Comparison of ENCODE assay signal across 8 mouse cellular contexts in genomic region chr11:22782705-22783124, GRCm38 (mm10).
DNase-seq lines count a peak whose midpoint lies in the region; ATAC-seq and TF ChIP-seq lines count a peak whose summit lies in the region.

No protein-coding gene starts in this region.

- peak; percentile 36; the same call in 1 of the 2 replicates for ATAC-seq in limb, embryonic 13.5 days (ENCODE audit: low FRiP score, low read depth)
- ATAC-seq in hindbrain, embryonic 14.5 days (ENCODE audit: low FRiP score): no peak

- in situ Hi-C loops in ES-E14 (cut with MboI; ENCODE audit: low sequenced_read_pairs in 2 of 2, unreplicated experiment in 2 of 2): no loop called here

- peak overlapping the region; percentile 9; the same call in 1 of the 2 replicates for H3K4me2 ChIP-seq in limb, embryonic 13.5 days (replicated peaks)
- no peak overlapping the region for H3K4me2 ChIP-seq in hindbrain, embryonic 14.5 days (replicated peaks)

- 67% methylated on average over 13 of the region's 13 CpGs for whole genome bisulfite sequencing in limb, embryonic 13.5 days
- WGBS in cerebellum, adult 2 months: 64% methylated on average over 13 of the region's 13 CpGs
- 71% methylated on average over 13 of the region's 13 CpGs for WGBS in hindbrain, embryonic 14.5 days

- no peaks in the 10 kb centered on the region for H3K27me3 ChIP-seq in limb, embryonic 13.5 days
- H3K27me3 ChIP-seq in cerebellum, adult 2 months (ENCODE audit: control insufficient read depth, insufficient read depth, low read length): no peaks in the 10 kb centered on the region; the same call in 1 of the 2 replicates
- no peaks in the 10 kb centered on the region for H3K27me3 ChIP-seq in hindbrain, embryonic 14.5 days (ENCODE audit: control insufficient read depth, insufficient read depth, low read length)

- H3K9ac ChIP-seq in ES-E14 (ENCODE audit: insufficient read depth, low read depth, low read length, poor library complexity, severe bottlenecking): peak overlapping the region; percentile 53
- no peak overlapping the region for H3K9ac ChIP-seq in limb, embryonic 13.5 days
- no peak overlapping the region for H3K9ac ChIP-seq in hindbrain, embryonic 14.5 days

- H3K27ac ChIP-seq in ES-E14 (ENCODE audit: insufficient read depth, low read depth, low read length, poor library complexity, severe bottlenecking): no peak overlapping the region
- no peak overlapping the region for H3K27ac ChIP-seq in limb, embryonic 13.5 days
- no peak overlapping the region for H3K27ac ChIP-seq in cerebellum, adult 2 months (ENCODE audit: insufficient read depth, low read length)
- H3K27ac ChIP-seq in hindbrain, embryonic 14.5 days: no peak overlapping the region

- peak; percentile 11 for DNase-seq in embryo, embryonic 11 days
- DNase-seq in embryo, embryonic 10.5 days (ENCODE audit: low spot score): no peak
- no peak for DNase-seq in ES-E14 (ENCODE audit: low read depth, low spot score)
- peak; percentile 42 to 66 for DNase-seq in spleen, postnatal 14 days (ENCODE audit: low spot score in 2 of 2)
- no peak for DNase-seq in frontal cortex, adult 2 months (ENCODE audit: extremely low spot score in 1 of 2, low spot score in 1 of 2)
- DNase-seq in cerebellum, adult 2 months: no peak
- no peak for DNase-seq in hindbrain, embryonic 14.5 days (ENCODE audit: low spot score)

- TF ChIP-seq CTCF in cerebellum, adult 2 months (IDR thresholded peaks at IDR 0.05; ENCODE audit: borderline replicate concordance, insufficient read depth, low read depth, low read length): no peak

- H3K4me3 ChIP-seq in ES-E14 (ENCODE audit: insufficient read depth in 1 of 2, low read depth in 1 of 2, low read length in 2 of 2, poor library complexity in 1 of 2, severe bottlenecking in 1 of 2): peak overlapping the region; percentile 25 to 51; a peak in 3 of 4 replicates
- H3K4me3 ChIP-seq in limb, embryonic 13.5 days: no peak overlapping the region
- no peak overlapping the region for H3K4me3 ChIP-seq in cerebellum, adult 2 months (replicated peaks; ENCODE audit: insufficient read depth, low read depth, low read length)
- H3K4me3 ChIP-seq in hindbrain, embryonic 14.5 days (replicated peaks; ENCODE audit: low read length): no peak overlapping the region

- no peaks in the 10 kb centered on the region for H3K9me3 ChIP-seq in ES-E14 (ENCODE audit: control insufficient read depth, insufficient read depth, low read depth, low read length)
- no peaks in the 10 kb centered on the region for H3K9me3 ChIP-seq in limb, embryonic 13.5 days
- no peaks in the 10 kb centered on the region for H3K9me3 ChIP-seq in hindbrain, embryonic 14.5 days (ENCODE audit: control insufficient read depth, low read length)

- no peak for TF ChIP-seq POLR2A in cerebellum, adult 2 months (IDR thresholded peaks at IDR 0.05; ENCODE audit: borderline replicate concordance, insufficient read depth, low read length)

- H3K4me1 ChIP-seq in ES-E14 (ENCODE audit: control insufficient read depth in 2 of 2, insufficient read depth in 2 of 2, low read length in 2 of 2, poor library complexity in 1 of 2): peaks cover 1 to 8% of the 10 kb centered on the region in 2 experiments; a peak in 1 of 4 replicates
- peaks cover 4% of the 10 kb centered on the region; the same call in 1 of the 2 replicates for H3K4me1 ChIP-seq in limb, embryonic 13.5 days
- H3K4me1 ChIP-seq in cerebellum, adult 2 months (ENCODE audit: control insufficient read depth, insufficient read depth, low read length): no peaks in the 10 kb centered on the region
- H3K4me1 ChIP-seq in hindbrain, embryonic 14.5 days (replicated peaks; ENCODE audit: control insufficient read depth, insufficient read depth, low read length): no peaks in the 10 kb centered on the region

- H3K36me3 ChIP-seq in ES-E14 (ENCODE audit: control insufficient read depth, insufficient read depth, low read length, poor library complexity, severe bottlenecking): 0 out of 2 replicates have a peak, but pooled peaks cover 2% of the 10 kb centered on the region
- H3K36me3 ChIP-seq in limb, embryonic 13.5 days: no peaks in the 10 kb centered on the region
- no peaks in the 10 kb centered on the region for H3K36me3 ChIP-seq in hindbrain, embryonic 14.5 days (replicated peaks; ENCODE audit: control insufficient read depth, insufficient read depth)

TF ChIP-seq in ES-E14, 5 proteins besides CTCF, POLR2A, EP300 and RAD21:
- TF ChIP-seq HCFC1 (IDR thresholded peaks at IDR 0.05; ENCODE audit: borderline replicate concordance, insufficient read depth, low read length): no peak
- TF ChIP-seq ZC3H11A (IDR thresholded peaks at IDR 0.05; ENCODE audit: borderline replicate concordance, low read depth, low read length): no peak
- no peak for TF ChIP-seq MAFK (IDR thresholded peaks at IDR 0.05; ENCODE audit: insufficient read depth, low read depth, low read length)
- TF ChIP-seq ZNF384 (IDR thresholded peaks at IDR 0.05; ENCODE audit: low read depth, low read length): no peak
- no peak for TF ChIP-seq CHD2 (IDR thresholded peaks at IDR 0.05; ENCODE audit: low read depth, low read length)
TF ChIP-seq in ES-E14: peak in this region for 0.

Comparison
In these comparisons a context has a peak if more than half of its experiments do, and no peak if none do; other contexts are left out.
1. DNase-seq: peak in embryo, embryonic 11 days (single experiment) and spleen, postnatal 14 days (2 of 2); none in embryo, embryonic 10.5 days (single experiment), ES-E14 (single experiment), frontal cortex, adult 2 months (0 of 2), cerebellum, adult 2 months (0 of 2) and hindbrain, embryonic 14.5 days (single experiment).
2. H3K4me3 ChIP-seq: peak in ES-E14 (2 of 2); none in limb, embryonic 13.5 days (single experiment), cerebellum, adult 2 months (single experiment) and hindbrain, embryonic 14.5 days (single experiment).